Mouse (Mus musculus) myocyte (in vitro differentiated cells): ENCODE data around the gene Tes3-ps. TPM values are rescaled to one million over a fixed set of nuclear protein-coding genes. Genes with fewer than 3 reads are reported as not detected.

Source experiments
- H3K27me3 ChIP-seq: one replicate; pipeline ENCODE4 v1.6.1; 2011; ENCODE audit not compliant: control insufficient read depth, insufficient read depth, insufficient read length
- H3K36me3 ChIP-seq: one replicate; pipeline ENCODE4 v1.6.1; 2011; ENCODE audit not compliant: control insufficient read depth, insufficient read depth
- H3K4me2 ChIP-seq: one replicate; pipeline ENCODE4 v1.6.1; 2011; ENCODE audit warnings: low read depth, control low read depth
- H3K4me3 ChIP-seq: one replicate; pipeline ENCODE4 v1.5.1; 2011; ENCODE audit warnings: mild to moderate bottlenecking, control low read depth, moderate library complexity
- H3K79me2 ChIP-seq: one replicate; pipeline ENCODE4 v1.6.1; 2011; ENCODE audit not compliant: control insufficient read depth, insufficient read depth
- H3ac ChIP-seq: one replicate; pipeline ENCODE4 v1.6.1; 2011; ENCODE audit not compliant: control insufficient read depth, insufficient read length
- CEBPB ChIP-seq: IDR thresholded peaks from 2 replicates; pipeline ENCODE4 v1.6.1; 2011; ENCODE audit warnings: mild to moderate bottlenecking, moderate library complexity; ENCODE audit not compliant: poor library complexity, insufficient read depth, severe bottlenecking
- E2F4 ChIP-seq: IDR thresholded peaks from one replicate; pipeline ENCODE4 v1.6.1; 2011; ENCODE audit warnings: mild to moderate bottlenecking, control low read depth, moderate library complexity; ENCODE audit not compliant: insufficient read depth
- MAX ChIP-seq: IDR thresholded peaks from one replicate; pipeline ENCODE4 v1.6.1; 2011; ENCODE audit warnings: low read depth, mild to moderate bottlenecking, control low read depth
- MYOD1 ChIP-seq, 3 experiments: IDR thresholded peaks; one replicate each; pipeline ENCODE4 v1.6.1; 2011; ENCODE audit warnings: control low read depth in 2 of 3, low read depth in 2 of 3, mild to moderate bottlenecking in 2 of 3, moderate library complexity in 1 of 3; ENCODE audit not compliant: insufficient read length in 2 of 3, control insufficient read depth in 1 of 3
- MYOG ChIP-seq, 3 experiments: IDR thresholded peaks; one replicate each; pipeline ENCODE4 v1.6.1; 2011; ENCODE audit warnings: control low read depth in 2 of 3, low read depth in 2 of 3, mild to moderate bottlenecking in 2 of 3; ENCODE audit not compliant: insufficient read length in 2 of 3, control insufficient read depth in 1 of 3, insufficient read depth in 1 of 3
- POLR2A ChIP-seq: IDR thresholded peaks from one replicate; pipeline ENCODE4 v1.6.1; 2011; ENCODE audit warnings: low read depth, mild to moderate bottlenecking, control low read depth, moderate library complexity; ENCODE audit not compliant: insufficient read length
- POLR2AphosphoS2 ChIP-seq: IDR thresholded peaks from one replicate; pipeline ENCODE4 v1.6.1; 2011; ENCODE audit warnings: low read depth, control low read depth; ENCODE audit not compliant: insufficient read length
- REST ChIP-seq: IDR thresholded peaks from one replicate; pipeline ENCODE4 v1.6.1; 2011; ENCODE audit warnings: mild to moderate bottlenecking, control low read depth, moderate library complexity; ENCODE audit not compliant: insufficient read depth, insufficient read length
- SRF ChIP-seq: IDR thresholded peaks from one replicate; pipeline ENCODE4 v1.6.1; 2011; ENCODE audit warnings: low read depth; ENCODE audit not compliant: control insufficient read depth, insufficient read length
- TCF12 ChIP-seq: IDR thresholded peaks from one replicate; pipeline ENCODE4 v1.6.1; 2011; ENCODE audit warnings: mild to moderate bottlenecking, control low read depth; ENCODE audit not compliant: poor library complexity, insufficient read depth, severe bottlenecking
- TCF3 ChIP-seq: IDR thresholded peaks from one replicate; pipeline ENCODE4 v1.6.1; 2011; ENCODE audit warnings: low read depth, control low read depth; ENCODE audit not compliant: insufficient read length
- USF1 ChIP-seq: IDR thresholded peaks from one replicate; pipeline ENCODE4 v1.6.1; 2011; ENCODE audit warnings: low read depth, mild to moderate bottlenecking, control low read depth, moderate library complexity
- polyA plus RNA-seq: library from polyadenylated mRNA; unstranded; fragments of >200 nt; fragmentation: generic; extraction: Trizol; gene quantifications from one replicate; pipeline ENCODE4 v1.2.1, GENCODE M21; 2012; ENCODE audit warnings: missing spikeins

The Tes3-ps gene
- polyA plus RNA-seq, 1 experiment = 0.61 TPM

GRCm38 (mm10) chr13:49471981-49472675 lies 21.0 kb upstream of the Tes3-ps start:
- Histone ChIP-seq H3K27me3 (no peaks in the 10 kb centered on the region), H3K4me3 (no peak overlapping the region), H3K36me3 (no peaks in the 10 kb centered on the region), H3K4me2 (no peak overlapping the region), H3ac (no peak overlapping the region), H3K79me2 (no peaks in the 10 kb centered on the region)
- no peak for TF ChIP-seq MYOG (IDR thresholded peaks at IDR 0.05; ENCODE audit: control insufficient read depth in 1 of 3, insufficient read depth in 1 of 3, insufficient read length in 2 of 3, low read depth in 2 of 3)
- no peak for TF ChIP-seq TCF12
- no peak for TF ChIP-seq USF1
- TF ChIP-seq E2F4 = no peak

- H3ac ChIP-seq = no peak overlapping the region
- H3K4me2 ChIP-seq = no peak overlapping the region
- no peaks in the 10 kb centered on the region for H3K36me3 ChIP-seq
- no peaks in the 10 kb centered on the region for H3K27me3 ChIP-seq
- TF ChIP-seq MYOG (IDR thresholded peaks at IDR 0.05; ENCODE audit: control insufficient read depth in 1 of 3, insufficient read depth in 1 of 3, insufficient read length in 2 of 3, low read depth in 2 of 3) = no peak
- H3K79me2 ChIP-seq = no peaks in the 10 kb centered on the region
- no peak overlapping the region for H3K4me3 ChIP-seq
Measured at GRCm38 (mm10) chr13:49472676-49473005, 20.5 kb upstream of the Tes3-ps start.

- Histone ChIP-seq H3K4me2 (no peak overlapping the region), H3K27me3 (no peaks in the 10 kb centered on the region), H3K36me3 (no peaks in the 10 kb centered on the region), H3K4me3 (no peak overlapping the region), H3ac (no peak overlapping the region), H3K79me2 (no peaks in the 10 kb centered on the region)
- TF ChIP-seq E2F4 (no peak), MAX (no peak), SRF (no peak)
Measured at GRCm38 (mm10) chr13:49477887-49478286, 15.2 kb upstream of the Tes3-ps start.

GRCm38 (mm10) chr13:49478851-49479374 lies 14.2 kb upstream of the Tes3-ps start:
- H3K27me3 ChIP-seq = no peaks in the 10 kb centered on the region
- TF ChIP-seq MYOG (IDR thresholded peaks at IDR 0.05; ENCODE audit: control insufficient read depth in 1 of 3, insufficient read depth in 1 of 3, insufficient read length in 2 of 3, low read depth in 2 of 3) = no peak

GRCm38 (mm10) chr13:49479399-49479798 lies 13.7 kb upstream of the Tes3-ps start:
- Histone ChIP-seq H3K36me3 (no peaks in the 10 kb centered on the region), H3ac (no peak overlapping the region), H3K79me2 (no peaks in the 10 kb centered on the region), H3K27me3 (no peaks in the 10 kb centered on the region), H3K4me2 (no peak overlapping the region), H3K4me3 (no peak overlapping the region)
- TF ChIP-seq MYOD1 (IDR thresholded peaks at IDR 0.05; ENCODE audit: control insufficient read depth in 1 of 3, insufficient read length in 2 of 3, low read depth in 2 of 3) (peak; percentile 22 to 86 (median 70)), REST (no peak)

More at GRCm38 (mm10) chr13:49478851-49479374, 14.2 kb upstream of the Tes3-ps start:
- H3K4me2 ChIP-seq = no peak overlapping the region
- H3K36me3 ChIP-seq = no peaks in the 10 kb centered on the region
- no peak overlapping the region for H3K4me3 ChIP-seq
- no peaks in the 10 kb centered on the region for H3K79me2 ChIP-seq
- H3ac ChIP-seq = no peak overlapping the region

- TF ChIP-seq REST (no peak), CEBPB (peak; percentile 59; the same call in 1 of the 2 replicates)
Measured at GRCm38 (mm10) chr13:49480057-49480456, 13.1 kb upstream of the Tes3-ps start.

GRCm38 (mm10) chr13:49480551-49480950 lies 12.6 kb upstream of the Tes3-ps start:
- Histone ChIP-seq H3K27me3 (no peaks in the 10 kb centered on the region), H3K79me2 (no peaks in the 10 kb centered on the region), H3K4me2 (peak overlapping the region; percentile 13), H3K4me3 (no peak overlapping the region), H3K36me3 (no peaks in the 10 kb centered on the region), H3ac (no peak overlapping the region)
- TF ChIP-seq MAX = no peak
- no peak for TF ChIP-seq CEBPB
- TF ChIP-seq TCF12 = no peak
- no peak for TF ChIP-seq REST
- no peak for TF ChIP-seq POLR2A
- no peak for TF ChIP-seq MYOG (IDR thresholded peaks at IDR 0.05; ENCODE audit: control insufficient read depth in 1 of 3, insufficient read depth in 1 of 3, insufficient read length in 2 of 3, low read depth in 2 of 3)
- TF ChIP-seq E2F4 = no peak
- TF ChIP-seq POLR2AphosphoS2 = no peak
- TF ChIP-seq USF1 = no peak
- TF ChIP-seq SRF = no peak
- TF ChIP-seq MYOD1 (IDR thresholded peaks at IDR 0.05; ENCODE audit: control insufficient read depth in 1 of 3, insufficient read length in 2 of 3, low read depth in 2 of 3) = no peak
- no peak for TF ChIP-seq TCF3

More at GRCm38 (mm10) chr13:49480057-49480456, 13.1 kb upstream of the Tes3-ps start:
- H3K79me2 ChIP-seq = no peaks in the 10 kb centered on the region
- no peaks in the 10 kb centered on the region for H3K27me3 ChIP-seq
- H3ac ChIP-seq = no peak overlapping the region
- H3K4me2 ChIP-seq = peak overlapping the region; percentile 13
- H3K4me3 ChIP-seq = no peak overlapping the region
- no peaks in the 10 kb centered on the region for H3K36me3 ChIP-seq
